Mouse (Mus musculus): ENCODE measurements around the gene Gas7.

DNA sequence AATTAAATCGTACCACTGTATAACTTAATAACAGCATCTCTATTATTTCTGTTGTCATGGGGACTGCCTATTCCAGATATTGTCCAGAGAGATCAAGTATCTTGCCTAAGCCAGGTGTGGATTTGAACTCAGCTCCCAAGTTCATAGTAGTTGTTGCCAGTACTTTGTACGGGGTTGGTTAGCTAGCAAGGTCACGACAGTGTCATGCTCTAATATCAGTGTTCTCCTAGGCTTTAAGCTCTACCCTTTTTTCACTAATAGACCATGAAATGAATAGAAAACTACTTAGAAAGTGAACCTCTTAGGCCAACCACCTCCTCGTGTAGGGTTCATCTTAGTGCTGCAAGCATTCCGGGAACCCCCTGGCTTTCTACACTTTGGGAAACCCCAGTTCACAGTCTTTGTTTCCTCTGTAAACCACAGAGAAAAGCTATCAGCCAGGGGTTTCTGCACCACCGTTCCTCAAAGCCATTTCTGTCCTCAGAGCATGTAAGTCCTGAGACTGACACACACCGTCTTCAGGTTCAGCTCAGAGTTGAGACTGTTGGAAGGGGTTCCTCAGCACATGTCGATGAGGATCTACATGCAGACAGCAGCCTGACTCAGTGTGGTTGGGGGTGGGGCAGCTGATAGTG, 108.9 kb downstream of the Gas7 start:
- TF ChIP-seq POLR2A (IDR thresholded peaks at IDR 0.05; ENCODE audit: borderline replicate concordance, low read depth, low read length) (no peak), CTCF (IDR thresholded peaks at IDR 0.05; ENCODE audit: low read depth, low read length) (no peak)
